Comparison of ENCODE assay signal across 25 mouse cellular contexts in the genomic region with DNA sequence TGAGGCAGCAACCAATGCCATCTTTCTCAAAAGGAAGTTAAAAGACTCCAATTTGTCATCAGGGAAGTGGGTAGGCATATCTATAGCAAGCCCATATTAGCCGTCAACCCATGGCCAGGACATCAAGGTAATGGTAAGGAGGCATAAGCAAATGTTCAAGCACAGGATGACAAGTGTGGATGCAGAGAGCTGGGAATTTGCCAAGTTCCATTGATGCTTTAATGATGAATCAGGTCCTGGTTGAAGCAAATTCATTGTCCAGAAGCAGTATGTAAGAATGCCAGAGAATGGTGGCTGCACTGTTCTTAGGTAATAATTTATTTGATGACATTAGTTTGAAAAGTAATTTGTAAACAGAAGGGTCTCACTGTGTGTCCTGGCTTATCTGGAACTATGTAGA.
DNase-seq lines count a peak whose midpoint lies in the region; ATAC-seq and TF ChIP-seq lines count a peak whose summit lies in the region.
"Had no signal": no experiment of that assay in that cellular context is flagged by ENCODE, and none has a peak within 500 bp of the region (broad histone marks: within the 10 kb centered on the region; RNA-seq: fewer than 3 reads in every experiment).

No protein-coding gene starts in this region.

- ATAC-seq in forebrain, postnatal 0 days = no peak
- ATAC-seq: activated CD4-positive, CD25-positive, alpha-beta regulatory T cell, adult 4 months; CD4-positive, CD25-positive, alpha-beta regulatory T cell, adult 4 months; Patski had no signal

- no peaks in the 10 kb centered on the region for H3K9me3 ChIP-seq in forebrain, postnatal 0 days (ENCODE audit: low read length)
- no peaks in the 10 kb centered on the region for H3K9me3 ChIP-seq in forebrain, embryonic 10.5 days
- H3K9me3 ChIP-seq: G1E had no signal

- no peak for TF ChIP-seq CTCF in forebrain, postnatal 0 days (IDR thresholded peaks at IDR 0.05; ENCODE audit: low read depth)

- H3K27me3 ChIP-seq in forebrain, postnatal 0 days (ENCODE audit: insufficient read depth, low read length) = no peaks in the 10 kb centered on the region
- H3K27me3 ChIP-seq in forebrain, embryonic 10.5 days (ENCODE audit: poor library complexity, severe bottlenecking) = no peaks in the 10 kb centered on the region
- H3K27me3 ChIP-seq: CH12.LX, Patski had no signal

- no peaks in the 10 kb centered on the region for H3K36me3 ChIP-seq in forebrain, postnatal 0 days (ENCODE audit: insufficient read depth)
- H3K36me3 ChIP-seq in forebrain, embryonic 10.5 days (replicated peaks) = no peaks in the 10 kb centered on the region
- H3K36me3 ChIP-seq: G1E had no signal

- peak overlapping the region; percentile 40; the same call in 1 of the 2 replicates for H3K27ac ChIP-seq in forebrain, postnatal 0 days (ENCODE audit: low read depth, low read length)
- H3K27ac ChIP-seq in forebrain, embryonic 10.5 days = no peak overlapping the region

- no peaks in the 10 kb centered on the region for H3K4me1 ChIP-seq in forebrain, postnatal 0 days (ENCODE audit: insufficient read depth)
- H3K4me1 ChIP-seq in forebrain, embryonic 10.5 days = no peaks in the 10 kb centered on the region

- no peak for DNase-seq in forebrain, postnatal 0 days
- DNase-seq in forebrain, embryonic 10.5 days (ENCODE audit: extremely low spot score, low spot score) = no peak
- DNase-seq in 3T3-L1 (ENCODE audit: low read depth, low spot score) (peak; percentile 69), NIH3T3 (ENCODE audit: low read depth) (peak; percentile 43)
- peak; percentile 90 for DNase-seq in Muller cell, postnatal 12 days (ENCODE audit: inconsistent ontology term)
- no peak for DNase-seq in neural tube, embryonic 10.5 days (ENCODE audit: extremely low spot score, low spot score)
- no peak for DNase-seq in urinary bladder, postnatal 36 days (ENCODE audit: low spot score in 2 of 2)
- DNase-seq in lung, adult 18-20 months = no peak
- DNase-seq: adrenal gland, adult 2 months; adrenal gland, adult 8-10 months; adrenal gland, postnatal 10 days; adrenal gland, postnatal 14 days; adrenal gland, postnatal 25 days; adrenal gland, postnatal 36 days; B cell, adult 2 months; cerebellum, adult 11 months; cerebellum, adult 11-12 months; cerebellum, adult 18-20 months; cerebellum, adult 2 months; cerebellum, adult 8-10 months had no signal

- H3K4me2 ChIP-seq in forebrain, postnatal 0 days (ENCODE audit: low read depth) = no peak overlapping the region

- 78% methylated on average over 1 of the region's 1 CpGs for WGBS in forebrain, postnatal 0 days
- 88% methylated on average over 1 of the region's 1 CpGs for WGBS in forebrain, embryonic 10.5 days

- H3K4me3 ChIP-seq in forebrain, postnatal 0 days (ENCODE audit: low read depth, low read length) = no peak overlapping the region
- no peak overlapping the region for H3K4me3 ChIP-seq in forebrain, embryonic 10.5 days

- no peak overlapping the region for H3K9ac ChIP-seq in forebrain, postnatal 0 days

Comparison
In these comparisons a context has a peak if more than half of its experiments do, and no peak if none do; other contexts are left out.
1. DNase-seq: peak in 3T3-L1 (single experiment), Muller cell, postnatal 12 days (single experiment) and NIH3T3 (single experiment); none in forebrain, postnatal 0 days (single experiment), forebrain, embryonic 10.5 days (single experiment), neural tube, embryonic 10.5 days (single experiment), urinary bladder, postnatal 36 days (0 of 2) and lung, adult 18-20 months (0 of 2).